Mouse (Mus musculus) left cerebral cortex, adult 2 months (tissue): ENCODE measurements at regions not wholly inside any gene's neighbourhood (a gene's known extent, or its start where the extent isn't known, plus 50 kb on each side); places are given as distances from the start of the nearest gene placed in this dataset.

Source experiments
- DNase-seq, 2 experiments: peaks; one replicate each; pipeline ENCODE4 v3.0.0; 2021 to 2022; ENCODE audit warnings: low spot score in 2 of 2, mixed read lengths in 1 of 2; ENCODE audit errors: extremely low spot score in 1 of 2
- H3K27ac ChIP-seq: fragments of 200-600 bp; 2 replicates; pipeline ENCODE4 v1.8.1; 2022
- H3K4me3 ChIP-seq: fragments of 200-600 bp; 2 replicates; pipeline ENCODE4 v1.8.1; 2022
- CTCF ChIP-seq: fragments of 200-600 bp; IDR thresholded peaks from 2 replicates; pipeline ENCODE4 v1.8.1; 2022; ENCODE audit warnings: antibody characterized with exemption, mild to moderate bottlenecking, moderate library complexity
- intact Hi-C: fragments of 180-260 bp; cut with DNase I; formaldehyde crosslinking; loops from one replicate; pipeline ENCODE4 v1.15.1; 2025

GRCm38 (mm10) chr5:119580395-119580794 lies 90.1 kb upstream of the Tbx3 start:
- no peak overlapping the region for H3K4me3 ChIP-seq
- intact Hi-C loops, result no loop called here
- no peak for TF ChIP-seq CTCF
- DNase-seq, result no peak
- H3K27ac ChIP-seq, result no peak overlapping the region

- no peak for TF ChIP-seq CTCF
- intact Hi-C loops, result no loop called here
- Histone ChIP-seq H3K4me3 (no peak overlapping the region), H3K27ac (no peak overlapping the region)
- no peak for DNase-seq
Measured at GRCm38 (mm10) chr5:119580798-119581197, 89.7 kb upstream of the Tbx3 start.

GRCm38 (mm10) chr5:119584389-119584788 lies 86.1 kb upstream of the Tbx3 start:
- no peak for DNase-seq
- Histone ChIP-seq H3K27ac (no peak overlapping the region), H3K4me3 (no peak overlapping the region)
- no peak for TF ChIP-seq CTCF
- intact Hi-C loops, result no loop called here

- H3K27ac ChIP-seq, result no peak overlapping the region
- H3K4me3 ChIP-seq, result no peak overlapping the region
- no peak for TF ChIP-seq CTCF
- intact Hi-C loops, result no loop called here
- DNase-seq, result no peak
Measured at GRCm38 (mm10) chr5:119584914-119585313, 85.6 kb upstream of the Tbx3 start.

GRCm38 (mm10) chr5:119586391-119587058 lies 83.9 kb upstream of the Tbx3 start:
- intact Hi-C loops, result no loop called here
- no peak overlapping the region for H3K27ac ChIP-seq
- TF ChIP-seq CTCF, result no peak
- no peak for DNase-seq
- H3K4me3 ChIP-seq, result no peak overlapping the region

GRCm38 (mm10) chr5:119587239-119587811 lies 83.1 kb upstream of the Tbx3 start:
- no peak for TF ChIP-seq CTCF
- intact Hi-C loops, result no loop called here
- DNase-seq, result no peak
- H3K4me3 ChIP-seq, result no peak overlapping the region
- H3K27ac ChIP-seq, result no peak overlapping the region

GRCm38 (mm10) chr5:119588340-119589272 lies 81.9 kb upstream of the Tbx3 start:
- intact Hi-C loops, result no loop called here
- Histone ChIP-seq H3K27ac (no peak overlapping the region), H3K4me3 (no peak overlapping the region)
- TF ChIP-seq CTCF, result no peak
- no peak for DNase-seq

GRCm38 (mm10) chr5:119591271-119591670 lies 79.2 kb upstream of the Tbx3 start:
- H3K4me3 ChIP-seq, result no peak overlapping the region
- no peak overlapping the region for H3K27ac ChIP-seq
- intact Hi-C loops, result no loop called here
- TF ChIP-seq CTCF, result no peak
- no peak for DNase-seq

GRCm38 (mm10) chr5:119592891-119593290 lies 77.6 kb upstream of the Tbx3 start:
- H3K4me3 ChIP-seq, result no peak overlapping the region
- TF ChIP-seq CTCF, result no peak
- no peak overlapping the region for H3K27ac ChIP-seq
- intact Hi-C loops, result no loop called here
- DNase-seq, result no peak

GRCm38 (mm10) chr5:119594541-119594940 lies 75.9 kb upstream of the Tbx3 start:
- H3K27ac ChIP-seq, result no peak overlapping the region
- no peak for TF ChIP-seq CTCF
- H3K4me3 ChIP-seq, result no peak overlapping the region
- intact Hi-C loops, result no loop called here
- DNase-seq, result no peak

GRCm38 (mm10) chr5:119596295-119596993 lies 74.0 kb upstream of the Tbx3 start:
- DNase-seq, result no peak
- intact Hi-C loops, result no loop called here
- Histone ChIP-seq H3K4me3 (no peak overlapping the region), H3K27ac (no peak overlapping the region)
- TF ChIP-seq CTCF, result no peak

- no peak for DNase-seq
- H3K27ac ChIP-seq, result no peak overlapping the region
Measured at GRCm38 (mm10) chr5:119596994-119597391, 73.5 kb upstream of the Tbx3 start.

More at GRCm38 (mm10) chr5:119596994-119597391, 73.5 kb upstream of the Tbx3 start:
- H3K4me3 ChIP-seq, result no peak overlapping the region
- no peak for TF ChIP-seq CTCF
- intact Hi-C loops, result no loop called here
